Mouse (Mus musculus) gastrocnemius, adult 18-20 months (tissue): ENCODE measurements around the gene Rtkn2. TPM values are rescaled to one million over a fixed set of nuclear protein-coding genes. Genes with fewer than 3 reads are reported as not detected.
A peak's percentile ranks its signal among the peaks of the same experiment; 100 is the strongest.

Experiments used
- DNase-seq: peaks from one replicate; pipeline ENCODE4 v3.0.0; 2021; ENCODE audit warnings: low spot score
- total RNA-seq, 2 experiments: library from RNA; stranded (reverse); gene quantifications; 2 replicates each; pipeline ENCODE4 v1.2.3; 2021

Gene Rtkn2
- total RNA-seq, 2 experiments from 2014 or later, result 0.41 to 0.47 TPM

- DNase-seq, result no peak
These were observed 123.9 kb downstream of the Rtkn2 start for GRCm38 (mm10) chr10:68103078-68103855.

DNA sequence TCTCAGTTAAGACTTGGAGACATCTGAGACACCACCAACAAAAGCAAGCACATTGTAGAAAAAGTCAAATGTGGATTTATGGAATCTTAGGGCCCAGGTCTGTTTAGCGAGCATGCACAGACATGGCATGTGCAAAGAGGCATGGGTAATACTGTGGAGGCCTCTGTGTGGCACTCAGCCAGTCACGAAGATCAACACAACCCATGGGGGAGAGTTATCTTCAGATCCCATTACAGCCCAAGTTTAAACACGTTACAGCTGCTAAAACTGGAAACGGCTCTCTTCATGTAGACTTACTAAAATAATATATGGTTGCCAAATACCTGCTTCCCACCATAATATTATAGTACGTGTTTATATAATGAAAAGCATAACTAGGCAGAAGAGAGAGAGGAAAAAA is 124.6 kb downstream of the Rtkn2 start:
- DNase-seq, result peak; percentile 68

- no peak for DNase-seq
These were observed 125.1 kb downstream of the Rtkn2 start for GRCm38 (mm10) chr10:68104481-68104880.

- no peak for DNase-seq
These were observed 125.8 kb downstream of the Rtkn2 start for GRCm38 (mm10) chr10:68104881-68105781.

DNA sequence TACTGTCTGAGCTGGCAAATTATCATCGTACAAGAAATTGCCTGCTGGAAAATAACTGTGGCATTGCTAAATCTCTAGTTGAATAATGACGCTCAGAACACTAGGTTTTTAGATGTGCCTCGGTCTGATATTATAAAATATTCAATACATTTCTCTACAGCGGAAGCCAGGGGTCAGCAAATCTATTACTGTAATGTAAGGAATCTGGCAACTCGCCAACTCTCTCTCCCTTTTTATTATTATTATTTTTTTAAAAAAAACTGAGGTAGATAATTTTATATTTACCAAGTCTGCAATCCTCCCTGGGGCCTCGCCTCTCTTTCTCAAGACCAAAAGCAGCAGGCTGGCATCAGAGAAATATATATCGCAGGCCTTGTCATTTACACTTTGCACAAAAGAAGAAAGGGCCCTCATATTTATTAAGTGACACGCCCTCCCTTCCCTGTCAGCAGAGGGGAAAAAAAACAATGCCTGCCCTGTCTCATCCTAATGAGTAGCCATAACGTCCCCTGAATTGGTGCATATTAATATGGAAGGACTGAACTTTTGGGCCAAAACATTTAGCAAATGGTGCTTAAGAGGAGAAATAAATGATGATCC is 127.1 kb downstream of the Rtkn2 start:
- no peak for DNase-seq

DNA sequence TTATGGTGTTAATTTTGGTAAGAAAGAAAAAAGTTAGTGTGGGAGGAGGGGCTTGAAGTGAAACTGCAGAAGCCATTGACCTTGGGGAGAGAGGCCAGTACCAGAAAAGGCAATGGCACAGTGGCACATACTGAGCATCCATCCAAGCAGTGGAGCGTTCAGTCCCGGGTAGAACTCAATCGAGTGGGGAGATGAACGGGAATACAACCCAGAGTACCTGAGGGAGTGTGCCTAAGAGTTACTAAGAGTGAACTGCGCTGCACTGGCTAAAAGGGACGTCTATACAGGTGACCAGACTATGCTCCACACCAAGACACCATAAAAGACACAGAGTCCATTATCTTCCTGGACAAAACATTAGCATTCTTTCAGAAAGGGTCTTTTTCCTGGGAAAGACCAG is 128.3 kb downstream of the Rtkn2 start:
- DNase-seq, result no peak

Other genes starting within 250 kb of the Rtkn2 start
- gene Zfp365, start 66.9 kb upstream of the Rtkn2 start, total RNA-seq, result under 1 TPM; 0.31 to 0.32 TPM